Mouse (Mus musculus): Measurements from ENCODE around the gene C2cd3.

DNA sequence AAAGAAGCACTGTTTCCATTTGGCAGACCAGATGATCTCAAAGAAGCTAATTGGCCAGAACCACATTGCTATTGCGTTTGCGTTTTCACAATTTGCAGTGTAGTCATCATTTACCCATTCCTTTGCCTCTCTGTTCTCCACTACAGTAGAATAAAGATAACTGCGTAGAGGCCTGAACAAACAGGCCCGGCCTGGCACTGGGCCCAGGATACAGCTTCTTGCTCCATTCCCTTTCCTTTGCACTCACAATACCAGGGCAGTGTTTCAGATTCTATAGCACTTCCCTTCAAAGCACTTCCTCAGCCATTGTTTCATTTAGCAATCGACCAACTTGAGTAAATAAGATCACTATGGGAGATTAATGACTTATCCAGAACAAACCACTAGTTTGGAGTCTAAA, 59.1 kb downstream of the C2cd3 start:
- TF ChIP-seq CTCF (IDR thresholded peaks at IDR 0.05; ENCODE audit: control insufficient read depth, insufficient read depth, low read length): no peak
- TF ChIP-seq POLR2A (IDR thresholded peaks at IDR 0.05; ENCODE audit: borderline replicate concordance, control insufficient read depth, low read depth, low read length): no peak
